In genomic region chr15:69554171-69554570, GRCm38 (mm10) we compare ENCODE assay signal across 10 mouse cellular contexts.
"Had no signal": no experiment of that assay in that cellular context is flagged by ENCODE, and none has a peak within 500 bp of the region (broad histone marks: within the 10 kb centered on the region; RNA-seq: fewer than 3 reads in every experiment).

No protein-coding gene starts in this region.

- DNase-seq: kidney, adult 11 months; kidney, adult 9 months; kidney, postnatal 36 days; liver; liver, embryonic 13.5 days; liver, postnatal 0 days; lung, postnatal 14 days; thymus, postnatal 4 days had no signal

- ATAC-seq: inflammation-experienced regulatory T-cells, adult 6 months; liver, postnatal 0 days; midbrain, embryonic 15.5 days had no signal
